Mouse (Mus musculus): ENCODE results near the gene Nkd1.

Gene Nkd1

GRCm38 (mm10) chr8:88520985-88521527 is at the start of gene Nkd1:
Gene Nkd1 (plus strand): TSS chr8:88521354.
- in situ Hi-C loops (cut with MseI, MboI), result no loop called here

GRCm38 (mm10) chr8:88481290-88481689 is 39.9 kb upstream of the Nkd1 start:
- in situ Hi-C loops (cut with MseI, MboI), result no loop called here

GRCm38 (mm10) chr8:88488391-88488829 is 32.7 kb upstream of the Nkd1 start:
- in situ Hi-C loops (cut with MseI, MboI), result no loop called here

- in situ Hi-C loops (cut with MseI, MboI), result no loop called here
These were observed 27.1 kb upstream of the Nkd1 start for GRCm38 (mm10) chr8:88494076-88494475.

- in situ Hi-C loops (cut with MseI, MboI), result no loop called here
These were observed 25.9 kb upstream of the Nkd1 start for GRCm38 (mm10) chr8:88495071-88495805.

- in situ Hi-C loops (cut with MseI, MboI), result no loop called here
These were observed 19.0 kb upstream of the Nkd1 start for GRCm38 (mm10) chr8:88502143-88502542.

- in situ Hi-C loops (cut with MseI, MboI), result no loop called here
These were observed 14.2 kb upstream of the Nkd1 start for GRCm38 (mm10) chr8:88506981-88507380.

GRCm38 (mm10) chr8:88511061-88511460 is 10.1 kb upstream of the Nkd1 start:
- in situ Hi-C loops (cut with MseI, MboI), result no loop called here

- in situ Hi-C loops (cut with MseI, MboI), result no loop called here
These were observed 8.9 kb upstream of the Nkd1 start for GRCm38 (mm10) chr8:88512094-88512794.

- in situ Hi-C loops (cut with MseI, MboI), result no loop called here
These were observed 3.1 kb upstream of the Nkd1 start for GRCm38 (mm10) chr8:88518047-88518446.

GRCm38 (mm10) chr8:88520381-88520780 is 773 bp upstream of the Nkd1 start:
- in situ Hi-C loops (cut with MseI, MboI), result no loop called here

GRCm38 (mm10) chr8:88521541-88522414 is 624 bp downstream of the Nkd1 start:
- in situ Hi-C loops (cut with MseI, MboI), result no loop called here

- in situ Hi-C loops (cut with MseI, MboI), result no loop called here
These were observed 1.4 kb downstream of the Nkd1 start for GRCm38 (mm10) chr8:88522433-88523030.

- in situ Hi-C loops (cut with MseI, MboI), result no loop called here
These were observed 2.5 kb downstream of the Nkd1 start for GRCm38 (mm10) chr8:88523621-88524020.

GRCm38 (mm10) chr8:88524132-88524531 is 3.0 kb downstream of the Nkd1 start:
- in situ Hi-C loops (cut with MseI, MboI), result no loop called here

- in situ Hi-C loops (cut with MseI, MboI), result no loop called here
These were observed 3.7 kb downstream of the Nkd1 start for GRCm38 (mm10) chr8:88524851-88525250.

- in situ Hi-C loops (cut with MseI, MboI), result no loop called here
These were observed 5.1 kb downstream of the Nkd1 start for GRCm38 (mm10) chr8:88526296-88526695.

- in situ Hi-C loops (cut with MseI, MboI), result no loop called here
These were observed 7.0 kb downstream of the Nkd1 start for GRCm38 (mm10) chr8:88528186-88528585.

- in situ Hi-C loops (cut with MseI, MboI), result no loop called here
These were observed 8.6 kb downstream of the Nkd1 start for GRCm38 (mm10) chr8:88529798-88530197.

GRCm38 (mm10) chr8:88537081-88537480 is 15.9 kb downstream of the Nkd1 start:
- in situ Hi-C loops (cut with MseI, MboI), result no loop called here

Data from mouse trophoblast stem cell (cell line).